Mouse (Mus musculus): Measurements from ENCODE around the gene Mxra8. TPM values are rescaled to one million over a fixed set of nuclear protein-coding genes. Genes with fewer than 3 reads are reported as not detected.
A peak's percentile ranks its signal among the peaks of the same experiment; 100 is the strongest.

The Mxra8 gene
- total RNA-seq, 2 experiments from 2014 or later: 5.6 to 8.1 TPM

DNA sequence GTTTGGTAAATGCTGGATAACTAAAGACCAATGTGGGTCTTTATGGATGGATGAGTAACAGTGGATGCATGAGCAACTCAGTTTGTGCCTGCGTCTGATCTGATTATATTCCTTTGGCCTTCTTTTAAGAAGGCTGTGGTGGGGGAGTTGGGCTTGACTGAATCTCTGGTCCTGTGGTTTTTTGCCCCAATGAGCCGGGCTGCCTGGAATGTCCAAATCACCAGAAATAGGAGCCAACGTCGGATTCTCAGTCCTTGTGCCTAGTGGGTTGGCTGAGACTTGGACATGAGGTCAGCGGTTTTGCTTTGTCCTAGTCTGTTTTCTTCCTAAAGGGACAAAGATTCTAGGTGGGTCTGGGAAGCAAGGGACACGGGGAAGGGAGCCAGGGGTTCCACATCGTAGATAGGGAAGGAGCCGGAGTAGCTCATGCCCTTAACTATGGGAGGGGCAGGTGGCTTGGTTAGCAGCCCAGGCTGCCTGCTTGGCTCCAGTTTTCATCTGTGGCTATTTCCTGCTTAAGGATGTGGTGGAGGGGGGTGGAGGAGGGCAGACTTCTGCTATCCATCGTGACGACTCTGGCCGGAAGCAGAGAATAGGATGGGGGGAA lies 2.0 kb upstream of the Mxra8 start:
- no peak for DNase-seq

DNA sequence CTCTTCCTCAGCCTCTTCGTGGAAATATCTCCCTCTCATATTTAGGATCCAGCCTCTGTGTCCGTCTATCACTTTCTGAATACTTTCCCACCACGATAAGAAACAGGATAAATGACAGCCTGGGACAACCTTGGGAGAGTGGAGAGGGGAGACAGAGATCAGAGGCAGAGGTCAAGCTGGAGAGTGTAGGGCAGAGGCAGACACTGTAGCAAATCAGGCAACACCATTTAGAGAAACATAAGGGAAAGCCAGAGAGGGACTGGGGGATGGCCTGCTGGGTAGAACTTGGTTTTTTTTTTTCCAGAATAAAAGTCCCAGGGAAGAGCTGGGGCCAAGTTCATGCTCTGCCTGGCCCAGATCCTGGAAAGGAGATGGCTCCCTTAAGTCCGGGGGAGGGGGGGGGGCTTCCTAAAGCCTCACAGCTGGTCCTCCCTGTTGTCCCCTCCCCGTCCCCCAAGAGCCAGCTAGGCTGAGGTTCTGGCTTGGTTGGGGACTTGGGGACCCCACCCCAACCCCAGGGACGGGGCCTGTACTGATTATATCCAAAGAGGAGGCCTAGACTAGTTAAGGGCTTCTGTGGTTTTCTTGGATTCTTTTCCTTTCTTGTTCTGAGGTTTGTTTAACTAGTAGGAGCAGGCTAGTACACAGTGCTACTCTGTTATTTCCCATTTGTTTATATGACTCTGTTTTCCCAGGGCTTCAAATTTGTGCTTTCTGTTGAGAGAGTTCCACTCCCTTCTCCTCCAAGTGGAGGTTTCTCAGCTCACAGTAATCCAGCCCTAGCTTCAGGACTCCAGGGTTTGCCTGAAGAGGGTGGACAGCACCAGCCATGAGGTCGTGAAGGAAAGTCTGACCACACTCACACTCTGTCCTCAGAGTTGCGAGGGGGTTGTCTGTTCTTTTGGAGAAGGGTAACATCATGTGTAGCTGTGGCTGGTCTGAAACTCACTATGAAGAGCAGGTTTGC lies 1.0 kb upstream of the Mxra8 start:
- DNase-seq: no peak

DNA sequence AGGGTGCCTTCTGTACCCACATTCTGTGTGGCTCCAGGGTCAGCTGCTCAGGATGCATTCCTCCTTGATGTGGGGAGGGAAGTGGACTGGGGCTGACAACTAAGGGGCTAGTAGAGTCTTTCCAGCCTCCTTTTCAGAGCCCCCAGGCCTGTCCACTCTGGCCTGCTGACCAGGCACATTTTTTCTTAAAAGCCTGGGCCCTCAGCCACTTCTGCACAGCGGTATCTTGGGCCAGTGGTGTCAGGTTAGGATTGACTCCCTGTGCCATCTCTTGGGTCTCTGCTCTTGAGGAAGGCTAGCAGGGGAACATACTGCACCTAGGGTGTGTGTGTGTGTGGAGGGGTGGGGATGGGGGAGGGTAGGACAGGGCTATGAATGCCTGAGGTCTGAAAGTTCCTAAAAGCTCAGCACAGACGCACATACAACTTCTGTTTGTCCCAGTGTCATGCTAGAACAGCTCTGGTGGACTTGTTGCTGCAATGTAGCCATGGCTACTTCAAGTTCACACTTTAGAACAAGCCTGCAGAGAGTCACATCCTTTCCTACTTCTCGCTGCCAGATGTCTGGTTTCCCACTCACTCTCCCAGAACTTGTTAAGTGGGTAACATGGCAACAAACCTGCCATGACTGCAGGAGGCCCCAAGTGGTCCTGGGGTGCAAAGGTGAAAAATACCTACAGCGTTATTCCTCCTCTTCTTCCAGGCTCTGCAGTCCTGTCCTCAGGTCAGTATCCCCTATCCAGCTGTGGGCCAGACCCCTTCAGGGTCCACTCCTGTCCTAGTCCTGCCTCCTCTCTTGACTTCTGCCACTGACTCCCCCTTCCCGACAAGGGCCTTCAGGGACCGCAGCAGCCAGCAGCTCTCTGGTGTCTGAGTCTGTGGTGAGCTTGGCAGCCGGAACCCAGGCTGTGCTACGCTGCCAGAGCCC lies 859 bp downstream of the Mxra8 start:
- DNase-seq: no peak

DNA sequence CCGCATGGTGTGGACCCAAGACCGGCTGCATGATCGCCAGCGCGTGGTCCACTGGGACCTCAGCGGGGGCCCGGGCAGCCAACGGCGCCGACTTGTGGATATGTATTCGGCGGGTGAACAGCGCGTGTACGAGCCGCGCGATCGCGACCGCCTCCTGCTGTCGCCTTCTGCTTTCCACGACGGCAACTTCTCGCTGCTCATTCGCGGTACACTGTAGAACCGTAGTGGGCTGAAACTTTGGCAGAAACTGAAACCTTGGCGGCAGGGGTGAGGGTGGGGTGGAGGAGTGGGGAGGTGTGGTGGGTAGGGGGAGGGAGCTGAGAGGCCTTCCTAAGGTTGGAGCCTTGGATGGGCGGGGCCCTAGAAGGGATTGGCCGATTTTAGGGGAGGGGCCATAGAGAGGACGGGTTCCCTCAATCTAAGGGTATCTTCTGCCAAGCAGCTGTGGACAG lies 1.5 kb downstream of the Mxra8 start:
- DNase-seq: no peak

DNA sequence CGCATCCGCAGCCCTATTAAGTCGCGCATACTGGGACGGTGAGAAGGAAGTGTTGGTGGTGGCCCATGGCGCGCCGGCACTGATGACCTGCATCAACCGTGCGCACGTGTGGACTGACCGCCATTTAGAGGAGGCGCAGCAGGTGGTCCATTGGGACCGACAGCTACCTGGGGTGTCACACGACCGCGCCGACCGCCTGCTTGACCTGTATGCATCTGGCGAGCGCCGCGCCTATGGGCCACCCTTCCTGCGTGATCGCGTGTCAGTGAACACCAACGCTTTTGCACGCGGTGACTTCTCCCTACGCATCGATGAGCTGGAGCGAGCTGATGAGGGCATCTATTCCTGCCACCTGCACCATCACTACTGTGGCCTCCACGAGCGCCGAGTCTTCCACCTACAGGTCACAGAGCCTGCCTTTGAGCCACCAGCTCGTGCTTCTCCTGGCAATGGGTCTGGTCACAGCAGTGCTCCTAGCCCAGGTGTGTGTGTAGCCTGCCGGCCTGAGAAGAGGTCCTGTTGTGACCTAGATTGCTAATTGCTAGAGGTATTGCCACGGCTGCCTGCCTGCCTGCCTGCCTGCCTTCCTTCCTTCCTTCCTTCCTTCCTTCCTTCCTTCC lies 2.3 kb downstream of the Mxra8 start:
- no peak for DNase-seq

DNA sequence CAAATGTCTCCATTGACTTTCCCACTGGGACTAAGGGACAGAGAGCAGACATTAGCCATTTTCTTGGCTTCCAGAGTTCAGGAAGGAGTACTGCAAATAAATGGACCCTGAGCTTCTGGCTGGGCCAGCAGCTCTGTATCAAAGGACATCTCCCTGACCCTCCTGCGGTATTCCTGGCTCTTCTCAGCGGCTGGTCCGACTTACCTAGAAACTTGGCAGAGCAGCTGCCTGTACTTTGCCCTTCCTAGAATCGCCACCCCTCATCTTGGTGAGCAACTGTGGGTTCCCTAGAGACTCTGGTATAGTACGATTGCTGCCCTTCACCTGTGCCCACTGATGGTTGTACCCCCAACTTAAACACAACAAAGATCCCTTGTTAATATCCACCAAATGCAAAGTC lies 3.8 kb downstream of the Mxra8 start:
- DNase-seq: no peak

DNA sequence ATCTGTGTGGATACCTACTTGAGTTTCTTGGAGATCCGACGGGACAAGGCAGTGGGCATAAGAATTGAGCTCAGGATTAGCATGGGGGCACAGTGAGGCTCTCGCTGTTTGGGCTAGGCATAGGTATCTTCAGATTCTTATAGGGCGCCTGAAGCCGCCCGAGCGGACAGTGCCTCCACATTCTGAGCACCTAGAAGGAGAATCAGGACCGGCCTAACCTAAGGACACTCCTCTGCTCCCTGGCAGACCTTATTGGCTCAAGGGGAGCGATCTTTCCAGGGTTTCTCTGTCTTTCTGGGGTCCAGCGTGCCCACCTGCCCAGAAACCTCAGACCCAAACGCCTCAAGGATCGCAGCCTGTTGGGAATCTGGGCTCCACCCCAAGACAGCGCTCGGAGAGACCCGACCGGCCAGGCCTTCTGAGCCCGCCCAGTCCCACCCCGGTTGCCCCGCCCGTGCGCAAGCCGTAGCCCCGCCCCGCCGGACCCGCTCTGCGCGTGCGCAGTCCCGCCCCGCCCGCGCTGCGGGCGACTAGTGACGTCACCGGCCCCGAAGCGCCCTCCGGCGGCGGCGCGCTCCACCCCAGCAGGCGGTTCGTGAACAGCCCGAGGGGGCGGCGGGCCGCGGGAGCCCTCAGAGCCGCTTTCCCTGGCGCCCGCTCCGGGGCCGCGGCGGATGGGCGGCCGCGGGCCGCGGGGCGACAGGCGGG lies 7.5 kb downstream of the Mxra8 start, which contains the start of gene Dvl1:
Gene Dvl1 (plus strand): TSS at position 532 of the 708 bp plus-strand sequence.
- peak; percentile 96 to 97 for DNase-seq

DNA sequence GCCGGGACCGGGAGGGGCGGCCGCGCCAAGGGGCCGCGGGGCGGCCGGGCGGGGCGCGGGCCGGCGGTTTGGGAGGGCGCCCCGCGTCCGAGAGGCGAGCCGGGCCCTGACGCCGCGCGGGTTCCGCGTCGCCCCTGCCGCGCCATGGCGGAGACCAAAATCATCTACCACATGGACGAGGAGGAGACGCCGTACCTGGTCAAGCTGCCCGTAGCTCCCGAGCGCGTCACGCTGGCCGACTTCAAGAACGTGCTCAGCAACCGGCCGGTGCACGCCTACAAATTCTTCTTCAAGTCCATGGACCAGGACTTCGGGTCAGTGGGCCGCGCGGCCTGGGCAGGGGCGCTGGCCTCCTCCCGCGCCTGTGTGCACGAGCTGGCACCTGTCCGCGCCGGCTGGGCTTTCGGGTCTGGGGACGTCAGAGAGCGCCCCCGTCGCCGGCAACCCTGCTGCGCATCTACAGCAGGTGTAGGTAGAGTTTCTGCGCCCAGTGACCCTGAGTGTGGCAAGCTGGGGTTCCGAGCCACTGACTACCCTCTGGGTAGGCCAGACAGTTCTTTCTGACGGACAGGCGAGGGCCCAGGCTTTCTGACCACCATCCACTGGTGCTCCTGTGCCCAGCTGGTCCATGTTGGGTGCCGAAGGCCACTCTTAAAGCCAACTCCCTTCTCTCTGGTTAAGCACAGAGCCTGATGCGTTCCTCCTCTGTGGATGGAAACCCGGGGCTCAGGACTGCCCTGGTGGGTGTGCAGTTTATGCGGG lies 8.3 kb downstream of the Mxra8 start:
- DNase-seq: peak in 1 of 2 experiments; percentile 35

DNA sequence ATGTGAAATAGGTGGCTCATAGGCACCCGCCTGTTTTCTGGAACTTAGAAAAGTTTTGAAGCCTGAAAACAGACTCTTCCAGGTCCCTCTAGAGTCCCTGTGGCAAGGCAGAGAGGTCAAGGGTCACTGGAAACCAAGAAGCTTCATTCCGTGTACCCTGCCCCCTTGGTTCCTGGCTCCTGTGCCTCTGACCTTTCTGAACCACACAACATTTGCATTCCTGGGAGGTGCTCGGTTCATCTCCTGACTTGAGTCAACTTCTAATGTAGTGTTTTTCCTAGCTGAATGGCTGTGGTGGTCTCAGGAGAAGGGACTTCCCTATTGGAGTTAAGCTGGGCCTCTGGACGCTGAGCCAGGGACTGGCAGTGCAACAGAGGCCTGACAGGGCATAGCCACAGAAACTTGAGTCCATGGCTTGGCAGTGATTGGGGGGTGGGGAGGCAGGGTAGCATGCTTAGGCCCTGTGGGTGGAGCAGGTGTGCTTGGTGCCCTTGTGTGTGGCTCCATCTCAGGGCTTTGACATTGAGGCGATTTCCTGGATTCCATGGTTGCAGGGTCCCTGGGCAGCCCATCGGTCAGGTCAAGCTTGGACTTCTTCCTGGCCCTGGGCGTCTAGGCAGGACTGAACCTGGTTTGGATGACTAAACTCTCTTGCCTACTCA lies 9.1 kb downstream of the Mxra8 start:
- DNase-seq: no peak

DNA sequence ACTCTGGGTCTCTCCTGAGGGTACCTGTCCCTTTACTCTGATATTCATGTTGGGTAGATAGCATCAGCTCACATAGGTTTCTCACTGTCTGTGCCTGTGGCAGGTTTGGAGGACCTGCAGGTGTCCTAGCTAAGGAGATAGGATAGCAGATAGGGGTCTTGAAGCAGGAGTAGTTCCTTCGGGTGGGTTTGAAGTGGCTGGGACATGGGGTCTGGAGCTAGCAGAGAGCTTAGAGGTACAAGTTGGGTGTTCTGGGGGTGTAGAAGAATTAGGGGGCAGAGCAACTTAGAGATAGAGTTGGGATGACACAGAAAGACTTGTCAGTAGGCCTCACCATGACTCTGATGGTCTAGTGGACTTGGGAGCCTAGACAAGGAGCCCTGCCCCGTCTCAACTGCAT lies 9.9 kb downstream of the Mxra8 start:
- DNase-seq: no peak

DNA sequence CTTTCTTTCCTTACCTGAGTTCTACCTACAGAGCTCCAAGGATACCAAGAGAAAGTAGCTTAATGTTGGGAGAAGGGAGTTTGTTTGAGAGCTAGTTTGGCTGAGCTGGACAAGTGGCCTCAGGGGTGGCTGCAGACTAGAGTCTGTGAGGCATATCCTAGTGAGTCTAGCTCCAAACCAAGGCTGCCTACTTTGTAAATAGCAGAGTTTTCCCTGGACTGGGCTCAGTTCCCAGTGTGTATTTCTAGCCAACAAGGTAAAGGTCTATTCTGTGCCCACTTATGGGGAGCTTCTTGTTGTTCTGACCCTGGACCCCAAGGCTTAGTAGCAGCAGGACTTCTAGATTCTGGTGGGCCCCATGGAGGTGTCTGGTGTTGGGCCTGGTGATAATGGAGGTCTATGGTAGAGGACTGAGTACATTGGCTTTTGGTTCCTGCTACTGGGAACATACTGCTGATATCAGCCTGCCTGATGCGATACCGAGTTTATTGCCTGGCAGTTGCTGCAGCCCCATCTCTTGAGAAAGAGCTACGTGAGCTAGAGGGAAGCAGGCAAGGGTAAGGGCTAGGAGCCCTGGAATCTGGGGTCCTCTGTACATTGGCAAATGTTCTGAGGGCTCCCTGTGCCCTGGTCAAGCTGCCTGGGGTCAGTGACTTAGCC lies 10.4 kb downstream of the Mxra8 start:
- no peak for DNase-seq

DNA sequence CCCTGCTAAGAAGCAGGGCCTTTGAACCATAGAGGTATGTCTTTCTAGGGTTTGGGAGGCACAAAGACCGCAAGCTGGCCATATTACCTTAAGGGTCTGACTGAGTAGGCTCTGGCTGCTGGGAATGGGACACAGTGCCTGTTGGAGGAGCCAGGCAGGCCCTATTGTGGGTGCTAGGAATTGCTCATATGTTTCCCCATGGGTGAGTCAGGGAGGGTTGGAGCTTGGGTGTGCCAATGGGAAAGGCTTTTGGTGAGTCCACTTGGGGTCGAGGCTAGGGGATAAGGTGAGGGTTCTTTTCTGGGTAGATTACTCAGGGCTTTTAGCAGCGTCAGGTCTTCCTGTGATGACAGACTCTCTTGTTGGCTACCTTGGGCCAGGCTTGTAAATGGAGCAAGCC lies 11.9 kb downstream of the Mxra8 start:
- DNase-seq: no peak

DNA sequence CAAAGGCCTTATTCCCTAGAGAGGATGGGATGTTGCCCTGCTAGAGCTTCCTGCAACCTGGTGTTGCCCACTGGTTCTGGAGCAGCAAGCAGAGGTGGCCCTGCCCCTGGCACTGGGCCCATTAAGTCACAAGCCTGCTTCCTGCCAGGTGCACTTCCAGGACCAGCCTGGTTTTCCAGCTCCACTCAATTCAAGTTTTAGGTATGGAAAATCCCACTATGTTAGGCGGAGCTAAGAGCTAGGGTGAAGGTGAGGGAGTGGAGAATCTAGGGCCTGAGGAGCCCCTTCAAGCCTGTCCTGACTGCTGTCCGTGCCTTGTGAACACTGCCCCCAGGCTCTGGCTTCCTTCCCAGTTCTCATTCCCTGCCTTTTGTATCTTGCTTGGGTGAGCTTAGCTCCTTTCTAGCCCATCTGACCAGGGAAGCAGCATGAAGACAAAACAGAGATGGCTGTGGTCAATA lies 12.5 kb downstream of the Mxra8 start:
- DNase-seq: no peak

DNA sequence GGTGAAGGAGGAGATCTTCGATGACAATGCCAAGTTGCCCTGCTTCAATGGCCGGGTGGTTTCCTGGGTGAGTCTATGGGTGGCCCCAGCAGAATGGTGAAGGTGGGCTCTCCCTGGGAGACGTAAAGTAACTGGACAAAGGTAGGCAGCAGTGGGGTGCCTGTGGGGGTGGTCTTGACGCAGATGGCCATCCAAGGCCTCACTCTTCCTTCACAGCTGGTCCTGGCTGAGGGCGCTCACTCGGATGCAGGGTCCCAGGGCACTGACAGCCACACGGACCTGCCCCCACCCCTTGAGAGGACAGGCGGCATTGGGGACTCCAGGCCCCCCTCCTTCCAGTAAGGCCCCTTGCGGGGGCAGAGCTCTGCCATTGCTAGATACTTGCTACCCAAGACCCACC lies 13.9 kb downstream of the Mxra8 start:
- no peak for DNase-seq

DNA sequence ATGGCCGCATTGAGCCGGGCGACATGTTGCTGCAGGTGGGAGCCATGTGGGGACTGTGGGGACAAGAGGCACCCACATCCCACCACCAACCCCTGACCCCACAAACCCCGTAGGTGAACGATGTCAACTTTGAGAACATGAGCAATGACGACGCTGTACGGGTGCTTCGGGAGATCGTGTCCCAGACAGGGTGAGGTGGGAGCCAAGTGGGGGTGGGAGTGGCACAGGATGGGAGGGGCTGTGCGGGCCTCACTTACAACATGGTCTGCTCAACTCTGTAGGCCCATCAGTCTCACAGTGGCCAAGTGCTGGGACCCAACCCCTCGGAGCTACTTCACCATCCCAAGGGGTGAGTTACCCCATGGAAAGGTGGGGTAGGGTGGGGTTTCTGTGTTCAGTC lies 15.5 kb downstream of the Mxra8 start:
- DNase-seq: no peak

DNA sequence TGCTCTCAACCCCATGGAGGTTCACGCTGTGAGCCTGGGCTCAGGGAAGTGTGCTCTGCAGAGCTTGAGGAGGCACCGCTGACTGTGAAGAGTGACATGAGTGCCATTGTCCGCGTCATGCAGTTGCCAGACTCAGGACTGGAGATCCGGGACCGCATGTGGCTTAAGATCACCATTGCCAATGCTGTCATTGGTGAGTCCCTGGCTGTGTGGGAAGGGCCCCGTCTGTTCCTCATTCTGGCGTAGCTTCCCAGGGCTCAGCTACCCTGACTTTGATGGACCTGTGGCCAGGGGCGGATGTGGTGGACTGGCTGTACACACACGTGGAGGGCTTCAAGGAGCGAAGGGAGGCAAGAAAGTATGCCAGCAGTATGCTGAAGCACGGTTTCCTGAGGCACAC lies 16.6 kb downstream of the Mxra8 start:
- DNase-seq: no peak

DNA sequence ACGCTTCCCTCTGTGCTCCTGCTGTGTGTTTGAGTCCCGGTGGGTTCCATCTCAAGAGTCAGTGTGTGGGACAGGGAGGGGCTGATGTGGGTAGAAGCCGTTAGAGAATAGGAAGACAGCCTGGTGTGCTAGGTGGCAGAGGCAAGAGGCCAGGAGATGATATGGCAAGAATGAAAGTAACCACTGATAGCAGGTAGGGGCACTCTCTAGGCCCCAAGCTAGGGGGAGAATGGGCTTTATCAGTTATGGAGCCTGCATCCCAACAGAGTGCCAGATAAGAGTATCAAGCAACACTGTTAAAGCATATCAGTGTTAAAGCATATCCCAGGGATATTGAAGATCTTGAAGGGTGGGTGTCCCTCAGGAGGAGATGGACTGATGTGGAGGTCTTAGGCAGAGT lies 17.4 kb downstream of the Mxra8 start:
- no peak for DNase-seq

DNA sequence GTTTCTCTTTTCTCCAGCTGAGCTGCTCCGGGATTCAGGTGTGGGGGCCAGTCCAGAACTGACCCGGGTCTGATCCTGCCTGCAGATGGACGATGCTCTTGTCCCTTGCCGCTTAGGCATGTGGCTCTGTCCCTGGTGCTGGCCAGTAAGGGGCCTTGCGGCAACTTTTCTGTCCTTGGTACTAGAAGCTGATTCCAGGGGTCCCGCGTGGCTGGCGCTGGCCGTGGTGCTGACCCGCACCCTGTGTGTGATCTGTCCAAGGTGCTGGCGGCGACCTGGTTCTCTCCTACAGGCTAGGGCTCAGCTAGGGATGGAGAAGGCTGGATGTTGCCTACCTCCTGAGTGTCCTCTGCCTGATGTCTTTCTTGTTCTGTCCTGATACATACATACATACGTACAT lies 19.8 kb downstream of the Mxra8 start:
- no peak for DNase-seq

DNA sequence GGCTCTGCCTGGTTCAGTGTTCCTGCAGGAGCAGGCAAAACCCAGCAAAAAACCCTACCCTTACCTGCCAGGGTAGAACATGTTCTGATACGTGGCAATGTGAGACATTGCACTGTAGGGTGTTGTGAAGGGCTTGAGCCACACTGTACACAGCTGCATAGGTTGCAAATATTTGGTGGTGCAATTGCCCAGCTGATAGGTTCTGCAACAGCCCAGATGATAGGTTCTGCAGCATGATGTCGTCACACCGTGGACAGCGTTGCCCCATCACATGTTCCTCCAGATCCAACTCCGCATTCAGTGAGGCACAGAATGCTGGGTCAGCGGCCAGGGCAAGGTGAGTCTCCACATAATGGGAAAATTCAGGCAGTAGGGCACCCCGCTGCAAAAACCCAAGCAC lies 22.3 kb downstream of the Mxra8 start:
- DNase-seq: no peak

DNA sequence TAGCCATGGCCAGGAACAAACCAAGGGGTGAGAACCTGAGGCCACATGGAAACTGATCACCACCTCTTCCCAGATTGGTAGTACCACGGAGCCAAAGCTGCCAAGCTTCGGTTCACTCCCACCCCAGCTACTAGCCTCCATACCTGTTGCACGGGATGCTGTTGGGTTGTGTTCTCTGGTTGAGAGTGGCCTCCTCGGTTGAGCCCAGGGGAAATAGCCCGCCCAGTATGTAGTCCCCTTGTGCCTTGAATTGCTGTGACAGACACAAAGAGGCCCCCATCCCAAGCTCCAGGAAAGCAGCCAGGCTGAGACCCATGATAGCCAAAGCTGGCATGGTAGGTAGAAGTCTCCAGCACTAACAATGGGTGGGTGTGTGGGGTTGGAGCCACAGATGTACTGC lies 23.5 kb downstream of the Mxra8 start, which contains the start of gene Tas1r3:
Gene Tas1r3 (minus strand): TSS at position 362 of the 400 bp plus-strand sequence.
- no peak for DNase-seq

Measured in layer of hippocampus, postnatal 36 days (tissue).